Mouse (Mus musculus) embryonic fibroblast, embryonic 13.5 days (primary cell): ENCODE measurements at regions not wholly inside any gene's neighbourhood (a gene's known extent, or its start where the extent isn't known, plus 50 kb on each side); places are given as distances from the start of the nearest gene placed in this dataset.

Experiments used
- CTCF ChIP-seq: IDR thresholded peaks from 2 replicates; pipeline ENCODE4 v1.5.1; 2011; ENCODE audit warnings: mild to moderate bottlenecking, control low read depth, low read length, moderate library complexity, borderline replicate concordance; ENCODE audit not compliant: insufficient read depth
- POLR2A ChIP-seq: IDR thresholded peaks from 2 replicates; pipeline ENCODE4 v1.6.1; 2011; ENCODE audit warnings: low read depth, mild to moderate bottlenecking, control low read depth, low read length, moderate library complexity

- no peak for TF ChIP-seq CTCF
- TF ChIP-seq POLR2A: no peak
Measured at GRCm38 (mm10) chr2:75265218-75265617, 393.8 kb upstream of the Hnrnpa3 start.
